Mouse (Mus musculus): ENCODE measurements around the gene Trhr2. TPM values are rescaled to one million over a fixed set of nuclear protein-coding genes. Genes with fewer than 3 reads are reported as not detected.
A peak's percentile ranks its signal among the peaks of the same experiment; 100 is the strongest.

Gene Trhr2
- total and polyA plus RNA-seq, 2 experiments from 2014 or later, result 0.45 to 3.2 TPM

DNA sequence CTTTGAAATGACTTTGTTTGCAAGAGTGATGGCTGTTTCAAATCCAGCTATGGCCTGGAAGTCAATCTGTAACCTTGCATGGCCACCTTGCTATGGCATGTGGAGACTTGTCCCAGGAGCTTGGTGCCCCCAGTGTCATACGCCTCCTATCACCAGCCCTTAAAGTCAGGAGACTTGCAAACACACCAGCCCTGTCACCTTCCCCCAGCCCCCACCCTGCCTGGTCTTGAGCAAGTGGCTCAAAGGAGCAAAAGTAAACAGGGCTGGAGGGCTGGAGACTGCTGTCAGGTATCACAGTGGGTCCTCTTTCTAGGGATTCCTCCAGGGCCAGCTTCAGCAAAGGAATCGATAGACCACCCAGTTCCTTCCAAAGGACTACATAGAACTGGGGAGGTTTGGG lies 49.4 kb downstream of the Trhr2 start:
- Histone ChIP-seq H3K4me1 (ENCODE audit: insufficient read depth, low read length) (peaks cover 15% of the 10 kb centered on the region; the same call in 1 of the 2 replicates), H3K9me3 (ENCODE audit: low read length) (no peaks in the 10 kb centered on the region), H3K4me2 (ENCODE audit: low read depth, low read length) (no peak overlapping the region), H3K9ac (replicated peaks; ENCODE audit: low read length) (no peak overlapping the region), H3K27ac (no peak overlapping the region), H3K27me3 (ENCODE audit: insufficient read depth, low read length) (no peaks in the 10 kb centered on the region), H3K36me3 (ENCODE audit: insufficient read depth, low read length) (no peaks in the 10 kb centered on the region), H3K4me3 (ENCODE audit: low read length) (no peak overlapping the region)
- TF ChIP-seq CTCF (IDR thresholded peaks at IDR 0.05; ENCODE audit: low read depth), result no peak
- no peak for ATAC-seq
- 90% methylated on average over 2 of the region's 2 CpGs for WGBS
- DNase-seq (ENCODE audit: low spot score), result no peak

DNA sequence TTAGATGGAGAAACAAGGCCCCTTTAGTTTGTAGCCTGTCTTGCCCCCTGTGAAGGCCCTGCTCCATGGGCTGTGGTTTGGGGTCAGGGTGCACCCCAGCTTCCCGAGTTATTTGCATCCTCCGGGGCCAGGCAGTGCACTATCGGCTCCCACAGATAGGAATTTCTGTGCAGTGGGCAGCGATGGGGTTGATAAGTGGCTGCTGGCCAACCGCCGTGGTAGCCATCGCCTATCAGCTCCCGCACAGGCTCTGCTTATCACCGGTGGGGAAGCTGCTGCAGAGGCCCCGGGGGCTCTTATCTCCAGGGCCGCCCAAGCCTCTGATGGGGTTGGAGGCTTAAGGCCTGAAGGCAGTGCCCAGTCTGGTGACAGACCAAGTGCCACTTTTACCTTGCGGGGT lies 51.3 kb downstream of the Trhr2 start:
- ATAC-seq (no peak), DNase-seq (ENCODE audit: low spot score) (no peak)
- 71% methylated on average over 12 of the region's 12 CpGs for WGBS
- no peak for TF ChIP-seq CTCF (IDR thresholded peaks at IDR 0.05; ENCODE audit: low read depth)
- Histone ChIP-seq H3K9me3 (ENCODE audit: low read length) (no peaks in the 10 kb centered on the region), H3K4me3 (ENCODE audit: low read length) (no peak overlapping the region), H3K27ac (no peak overlapping the region), H3K4me1 (ENCODE audit: insufficient read depth, low read length) (peaks cover 15% of the 10 kb centered on the region; the same call in 1 of the 2 replicates), H3K9ac (replicated peaks; ENCODE audit: low read length) (no peak overlapping the region), H3K4me2 (ENCODE audit: low read depth, low read length) (no peak overlapping the region), H3K36me3 (ENCODE audit: insufficient read depth, low read length) (no peaks in the 10 kb centered on the region), H3K27me3 (ENCODE audit: insufficient read depth, low read length) (no peaks in the 10 kb centered on the region)

DNA sequence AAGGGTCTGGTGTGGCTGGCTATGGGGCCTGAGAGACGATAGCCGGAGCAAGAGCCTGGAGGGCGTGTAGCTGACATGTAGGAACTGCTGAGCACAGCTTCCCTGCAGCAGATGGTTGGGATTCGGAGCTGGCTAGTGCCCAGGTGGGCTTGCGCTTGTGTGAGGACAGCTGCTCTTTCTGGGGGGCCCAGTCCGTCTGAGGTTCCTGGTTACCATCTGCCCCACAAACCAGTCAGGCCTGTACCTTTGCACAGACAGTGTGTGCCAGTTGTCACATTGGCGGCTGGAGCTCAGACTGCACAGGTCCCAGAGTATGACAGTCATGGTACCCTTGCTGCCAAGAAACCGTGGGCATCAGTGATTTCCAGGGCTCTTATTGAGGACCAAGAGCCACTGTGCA lies 52.7 kb downstream of the Trhr2 start:
- DNase-seq (ENCODE audit: low spot score), result peak; percentile 83
- no peak overlapping the region; the same call in 1 of the 2 replicates for H3K27ac ChIP-seq
- WGBS, result 54% methylated on average over 8 of the region's 8 CpGs

More for the DNA sequence above, 52.7 kb downstream of the Trhr2 start:
- H3K27me3 ChIP-seq (ENCODE audit: insufficient read depth, low read length), result no peaks in the 10 kb centered on the region
- H3K9ac ChIP-seq (replicated peaks; ENCODE audit: low read length), result no peak overlapping the region
- no peaks in the 10 kb centered on the region for H3K36me3 ChIP-seq (ENCODE audit: insufficient read depth, low read length)
- TF ChIP-seq CTCF (IDR thresholded peaks at IDR 0.05; ENCODE audit: low read depth), result no peak
- no peak overlapping the region for H3K4me3 ChIP-seq (ENCODE audit: low read length)
- no peak overlapping the region for H3K4me2 ChIP-seq (ENCODE audit: low read depth, low read length)
- peaks cover 17% of the 10 kb centered on the region; the same call in 1 of the 2 replicates for H3K4me1 ChIP-seq (ENCODE audit: insufficient read depth, low read length)
- H3K9me3 ChIP-seq (ENCODE audit: low read length), result no peaks in the 10 kb centered on the region
- peak; percentile 65 for ATAC-seq

Other genes starting within 250 kb of the Trhr2 start
- gene Zfpm1, start 78.6 kb downstream of the Trhr2 start, total RNA-seq (2014; rRNA removed), result 28.0 and 37.6 TPM in 2 replicates
- 1.5 and 2.0 TPM in 2 replicates for gene Zfpm1, start 78.6 kb downstream of the Trhr2 start, polyA plus RNA-seq (2015; fragmentation: Nextera tagmentation; extraction: Ambion mirVana)
- gene Zc3h18, start 15.9 kb upstream of the Trhr2 start, total RNA-seq (2014; rRNA removed), result 24.4 and 25.6 TPM in 2 replicates
- gene Zc3h18, start 15.9 kb upstream of the Trhr2 start, polyA plus RNA-seq (2015; fragmentation: Nextera tagmentation; extraction: Ambion mirVana), result 25.2 and 25.3 TPM in 2 replicates
- gene Il17c, start 61.3 kb upstream of the Trhr2 start, total RNA-seq (2014; rRNA removed), result 0.52 TPM in 1 of 2 replicates, not detected in the other
- gene Il17c, start 61.3 kb upstream of the Trhr2 start, polyA plus RNA-seq (2015; fragmentation: Nextera tagmentation; extraction: Ambion mirVana), result 0.21 TPM in 1 of 2 replicates, not detected in the other
- gene Cyba, start 72.2 kb upstream of the Trhr2 start, total RNA-seq (2014; rRNA removed), result 19.6 and 30.6 TPM in 2 replicates
- gene Cyba, start 72.2 kb upstream of the Trhr2 start, polyA plus RNA-seq (2015; fragmentation: Nextera tagmentation; extraction: Ambion mirVana), result 44.0 and 46.2 TPM in 2 replicates
- gene Mvd, start 82.7 kb upstream of the Trhr2 start, total RNA-seq (2014; rRNA removed), result 67.1 and 89.6 TPM in 2 replicates
- gene Mvd, start 82.7 kb upstream of the Trhr2 start, polyA plus RNA-seq (2015; fragmentation: Nextera tagmentation; extraction: Ambion mirVana), result 55.2 and 55.5 TPM in 2 replicates
- not detected in 2 replicates for gene Snai3, start 100.0 kb upstream of the Trhr2 start, total RNA-seq (2014; rRNA removed)
- not detected in 2 replicates for gene Snai3, start 100.0 kb upstream of the Trhr2 start, polyA plus RNA-seq (2015; fragmentation: Nextera tagmentation; extraction: Ambion mirVana)
- gene Rnf166, start 115.3 kb upstream of the Trhr2 start, total RNA-seq (2014; rRNA removed), result 37.4 and 48.8 TPM in 2 replicates
- gene Rnf166, start 115.3 kb upstream of the Trhr2 start, polyA plus RNA-seq (2015; fragmentation: Nextera tagmentation; extraction: Ambion mirVana), result 22.6 and 27.0 TPM in 2 replicates
- gene Ctu2, start 115.4 kb upstream of the Trhr2 start, total RNA-seq (2014; rRNA removed), result 39.9 and 49.8 TPM in 2 replicates
- 85.4 and 93.6 TPM in 2 replicates for gene Ctu2, start 115.4 kb upstream of the Trhr2 start, polyA plus RNA-seq (2015; fragmentation: Nextera tagmentation; extraction: Ambion mirVana)
- gene Piezo1, start 190.6 kb upstream of the Trhr2 start, total RNA-seq (2014; rRNA removed), result 10.0 and 17.5 TPM in 2 replicates
- gene Piezo1, start 190.6 kb upstream of the Trhr2 start, polyA plus RNA-seq (2015; fragmentation: Nextera tagmentation; extraction: Ambion mirVana), result 1.2 and 1.3 TPM in 2 replicates
- gene Cdt1, start 207.3 kb upstream of the Trhr2 start, total RNA-seq (2014; rRNA removed), result 24.9 and 26.3 TPM in 2 replicates
- gene Cdt1, start 207.3 kb upstream of the Trhr2 start, polyA plus RNA-seq (2015; fragmentation: Nextera tagmentation; extraction: Ambion mirVana), result 10.7 and 11.7 TPM in 2 replicates
- gene Aprt, start 216.2 kb upstream of the Trhr2 start, total RNA-seq (2014; rRNA removed), result 113 and 123 TPM in 2 replicates
- 183 and 189 TPM in 2 replicates for gene Aprt, start 216.2 kb upstream of the Trhr2 start, polyA plus RNA-seq (2015; fragmentation: Nextera tagmentation; extraction: Ambion mirVana)